Mouse (Mus musculus) activated CD4-positive, CD25-positive, alpha-beta regulatory T cell (primary cell): ENCODE measurements around the gene 3110040N11Rik. TPM values are rescaled to one million over a fixed set of nuclear protein-coding genes. Genes with fewer than 3 reads are reported as not detected.

ENCODE experiments used
- polyA plus RNA-seq, 2 experiments: library from polyadenylated mRNA; unstranded; fragments of 100-300 nt; shearing (Covaris generic); gene quantifications; one replicate each; pipeline ENCODE4 v1.2.1; 2017

3110040N11Rik gene
- 10 to 100 TPM; 57.9 to 69.9 TPM for polyA plus RNA-seq

DNA sequence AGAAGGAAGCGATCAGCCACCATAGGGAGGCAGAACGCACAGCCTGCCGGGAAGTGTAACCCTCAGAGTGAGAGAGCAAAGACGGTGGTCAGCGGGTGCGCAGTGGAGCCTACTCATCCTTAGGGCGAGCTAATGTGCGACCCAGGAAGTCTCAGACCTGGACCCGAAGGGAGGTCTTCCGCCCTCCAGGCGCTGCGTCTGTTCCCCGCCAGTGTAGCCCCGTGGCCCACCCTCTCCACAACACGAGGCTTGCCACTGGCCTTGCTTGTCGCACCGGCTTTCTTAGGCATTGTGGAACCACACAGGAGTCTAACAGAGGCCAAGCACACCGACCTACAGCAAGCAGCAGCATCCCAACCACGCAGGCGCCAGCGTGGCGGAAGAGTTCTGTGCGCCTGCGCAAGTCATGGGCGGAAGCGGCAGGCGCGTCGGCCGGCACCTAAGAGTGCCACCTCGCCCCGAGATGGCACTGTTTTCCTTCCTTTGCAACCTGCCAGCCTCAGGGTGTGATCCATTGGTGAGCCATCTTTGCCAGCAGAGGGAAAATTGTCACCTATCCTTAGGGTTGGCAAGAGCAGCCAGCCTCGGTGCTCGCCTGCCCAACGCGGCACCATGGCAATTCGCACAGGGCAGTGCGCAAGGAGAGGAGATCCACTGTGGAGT, at the start of gene 3110040N11Rik:
Gene 3110040N11Rik, minus strand, starts transcription at position 384 of the 663 bp plus-strand sequence.

GRCm38 (mm10) chr7:81829379-81829894, 40.2 kb upstream of the 3110040N11Rik start, which contains the start of gene Btbd1:
Gene Btbd1 (minus strand): TSS chr7:81829431.

GRCm38 (mm10) chr7:81762180-81763109, 26.8 kb downstream of the 3110040N11Rik start, which contains the start of gene Ramac:
Gene Ramac (plus strand): TSS chr7:81762925.

Other genes with a start within 250 kb of the 3110040N11Rik start
- gene Fsd2, start 222.5 kb downstream of the 3110040N11Rik start, polyA plus RNA-seq = 1 to 10 TPM; 2.3 to 4.6 TPM
- 10 to 100 TPM; 28.6 to 33.6 TPM for gene Whamm, start 218.2 kb downstream of the 3110040N11Rik start, polyA plus RNA-seq
- gene Homer2, start 82.0 kb downstream of the 3110040N11Rik start, polyA plus RNA-seq = 1 to 10 TPM in 1 of 2 experiments, not detected in 1; 2.4 TPM
- 100 to 1,000 TPM; 150 to 151 TPM for gene Ramac, start 26.6 kb downstream of the 3110040N11Rik start, polyA plus RNA-seq
- 100 to 1,000 TPM in 1 of 2 experiments, 10 to 100 TPM in 1; 89.3 to 108 TPM for gene Btbd1, start 40.0 kb upstream of the 3110040N11Rik start, polyA plus RNA-seq
- not detected for gene Gm10160, start 66.3 kb upstream of the 3110040N11Rik start, polyA plus RNA-seq
- 10 to 100 TPM in 1 of 2 experiments, 1 to 10 TPM in 1; 7.4 to 18.2 TPM for gene Tm6sf1, start 69.5 kb upstream of the 3110040N11Rik start, polyA plus RNA-seq
- 10 to 100 TPM in 1 of 2 experiments, 1 to 10 TPM in 1; 7.1 to 11.7 TPM for gene Hdgfl3, start 145.0 kb upstream of the 3110040N11Rik start, polyA plus RNA-seq
- not detected for gene Bnc1, start 202.8 kb upstream of the 3110040N11Rik start, polyA plus RNA-seq